Mouse (Mus musculus): ENCODE measurements around the gene F3.

DNA sequence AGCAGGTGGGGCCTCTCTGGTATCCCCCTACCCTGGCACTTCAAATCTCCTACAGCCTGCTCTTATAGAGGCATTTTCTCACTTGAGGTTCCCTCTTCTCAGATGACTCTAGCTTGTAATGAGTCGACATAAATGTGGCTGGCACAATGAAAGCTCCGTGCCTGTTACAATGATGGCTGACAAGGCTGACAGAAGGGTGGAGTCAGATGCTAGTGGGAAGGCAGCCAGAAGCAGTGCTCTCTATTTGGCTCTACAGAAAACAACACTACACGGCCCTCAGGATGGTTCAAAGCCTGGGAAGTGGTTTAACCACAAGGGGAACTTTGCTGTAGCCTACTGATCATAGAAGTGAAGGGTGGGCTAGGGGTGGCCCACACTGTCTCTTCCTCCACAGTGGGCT, 31.8 kb downstream of the F3 start:
- TF ChIP-seq EP300 (IDR thresholded peaks at IDR 0.05; ENCODE audit: low read depth) (no peak), CTCF (IDR thresholded peaks at IDR 0.05; ENCODE audit: low read depth) (no peak)
